Mouse (Mus musculus) ES-Bruce4 (cell line): ENCODE measurements around the gene Nr6a1. TPM values are rescaled to one million over a fixed set of nuclear protein-coding genes. Genes with fewer than 3 reads are reported as not detected.

ENCODE experiments used
- H3K27ac ChIP-seq: 2 replicates; pipeline ENCODE4 v1.5.1; 2012; ENCODE audit warnings: low read length, inconsistent platforms; ENCODE audit not compliant: insufficient read depth
- H3K27me3 ChIP-seq: 2 replicates; pipeline ENCODE4 v1.6.1; 2012; ENCODE audit warnings: mild to moderate bottlenecking, low read length, inconsistent platforms; ENCODE audit not compliant: control insufficient read depth, poor library complexity, insufficient read depth, severe bottlenecking
- H3K36me3 ChIP-seq: 2 replicates; pipeline ENCODE4 v1.6.1; 2012; ENCODE audit warnings: inconsistent platforms, mild to moderate bottlenecking, low read length, moderate library complexity; ENCODE audit not compliant: control insufficient read depth, poor library complexity, insufficient read depth, severe bottlenecking
- H3K4me1 ChIP-seq: one replicate; pipeline ENCODE4 v1.8.1; 2011; ENCODE audit warnings: low read length; ENCODE audit not compliant: control insufficient read depth, insufficient read depth
- H3K4me3 ChIP-seq: 2 replicates; pipeline ENCODE4 v1.5.1; 2011; ENCODE audit warnings: low read depth, mild to moderate bottlenecking, low read length
- H3K9ac ChIP-seq: 2 replicates; pipeline ENCODE4 v1.6.1; 2012; ENCODE audit warnings: low read depth, mild to moderate bottlenecking, inconsistent platforms; ENCODE audit not compliant: poor library complexity, severe bottlenecking
- H3K9me3 ChIP-seq: replicated peaks from 2 replicates; pipeline ENCODE4 v1.6.1; 2012; ENCODE audit warnings: mild to moderate bottlenecking, low read length, inconsistent platforms; ENCODE audit not compliant: control insufficient read depth, poor library complexity, insufficient read depth, severe bottlenecking
- CTCF ChIP-seq: IDR thresholded peaks from one replicate; pipeline ENCODE4 v1.8.1; 2011; ENCODE audit warnings: low read depth, low read length
- EP300 ChIP-seq: IDR thresholded peaks from 2 replicates; pipeline ENCODE4 v1.6.1; 2011; ENCODE audit warnings: low read depth, low read length; ENCODE audit not compliant: insufficient read depth
- POLR2A ChIP-seq: IDR thresholded peaks from one replicate; pipeline ENCODE4 v1.8.1; 2011; ENCODE audit warnings: low read length; ENCODE audit not compliant: insufficient read depth
- polyA plus RNA-seq: library from polyadenylated mRNA; stranded (reverse); fragments of >200 nt; gene quantifications from 2 replicates; pipeline ENCODE4 v1.2.4, GENCODE M21; 2011; ENCODE audit warnings: low read depth; ENCODE audit not compliant: missing spikeins, insufficient read depth, insufficient read length

Gene Nr6a1
- polyA plus RNA-seq, 1 experiment = 110 TPM

GRCm38 (mm10) chr2:38973223-38973622 is 45.7 kb upstream of the Nr6a1 start:
- no peak overlapping the region for H3K9ac ChIP-seq
- H3K4me1 ChIP-seq = peaks cover 7% of the 10 kb centered on the region
- no peaks in the 10 kb centered on the region for H3K36me3 ChIP-seq
- no peak overlapping the region for H3K4me3 ChIP-seq
- no peaks in the 10 kb centered on the region for H3K27me3 ChIP-seq
- TF ChIP-seq POLR2A (no peak), CTCF (no peak), EP300 (no peak)
- H3K27ac ChIP-seq = no peak overlapping the region
- no peaks in the 10 kb centered on the region for H3K9me3 ChIP-seq

GRCm38 (mm10) chr2:38970057-38970456 is 42.6 kb upstream of the Nr6a1 start:
- Histone ChIP-seq H3K4me1 (peaks cover 4% of the 10 kb centered on the region), H3K4me3 (no peak overlapping the region), H3K36me3 (no peaks in the 10 kb centered on the region), H3K27ac (no peak overlapping the region), H3K9me3 (no peaks in the 10 kb centered on the region), H3K9ac (no peak overlapping the region), H3K27me3 (no peaks in the 10 kb centered on the region)
- TF ChIP-seq EP300 = no peak
- TF ChIP-seq CTCF = no peak
- no peak for TF ChIP-seq POLR2A

- no peak overlapping the region for H3K27ac ChIP-seq
- TF ChIP-seq EP300 = no peak
- no peak for TF ChIP-seq POLR2A
- TF ChIP-seq CTCF = no peak
- no peaks in the 10 kb centered on the region for H3K27me3 ChIP-seq
- H3K9me3 ChIP-seq = no peaks in the 10 kb centered on the region
- peaks cover 4% of the 10 kb centered on the region for H3K4me1 ChIP-seq
- no peaks in the 10 kb centered on the region for H3K36me3 ChIP-seq
- H3K4me3 ChIP-seq = no peak overlapping the region
- no peak overlapping the region for H3K9ac ChIP-seq
Measured at GRCm38 (mm10) chr2:38969650-38970049, 42.2 kb upstream of the Nr6a1 start.

- no peaks in the 10 kb centered on the region for H3K9me3 ChIP-seq
- no peaks in the 10 kb centered on the region for H3K36me3 ChIP-seq
- TF ChIP-seq CTCF (no peak), POLR2A (no peak), EP300 (no peak)
- H3K4me1 ChIP-seq = no peaks in the 10 kb centered on the region
- H3K27me3 ChIP-seq = no peaks in the 10 kb centered on the region
- no peak overlapping the region for H3K9ac ChIP-seq
- no peak overlapping the region for H3K4me3 ChIP-seq
- no peak overlapping the region for H3K27ac ChIP-seq
Measured at GRCm38 (mm10) chr2:38964198-38964597, 36.7 kb upstream of the Nr6a1 start.

- no peaks in the 10 kb centered on the region for H3K27me3 ChIP-seq
- no peaks in the 10 kb centered on the region for H3K4me1 ChIP-seq
- no peaks in the 10 kb centered on the region for H3K9me3 ChIP-seq
- H3K9ac ChIP-seq = no peak overlapping the region
- TF ChIP-seq POLR2A (no peak), EP300 (no peak), CTCF (no peak)
- no peak overlapping the region for H3K4me3 ChIP-seq
- H3K36me3 ChIP-seq = no peaks in the 10 kb centered on the region
- no peak overlapping the region for H3K27ac ChIP-seq
Measured at GRCm38 (mm10) chr2:38957671-38958223, 30.3 kb upstream of the Nr6a1 start.

GRCm38 (mm10) chr2:38956062-38956461 is 28.6 kb upstream of the Nr6a1 start:
- TF ChIP-seq POLR2A = no peak
- TF ChIP-seq EP300 = no peak
- no peak for TF ChIP-seq CTCF
- Histone ChIP-seq H3K9me3 (no peaks in the 10 kb centered on the region), H3K4me3 (no peak overlapping the region)

More at GRCm38 (mm10) chr2:38956062-38956461, 28.6 kb upstream of the Nr6a1 start:
- H3K4me1 ChIP-seq = no peaks in the 10 kb centered on the region
- no peaks in the 10 kb centered on the region for H3K27me3 ChIP-seq
- no peak overlapping the region for H3K9ac ChIP-seq
- no peaks in the 10 kb centered on the region for H3K36me3 ChIP-seq
- H3K27ac ChIP-seq = no peak overlapping the region
